Mouse (Mus musculus) left cerebral cortex, postnatal 36 days (tissue): ENCODE measurements around the gene Prr22. TPM values are rescaled to one million over a fixed set of nuclear protein-coding genes. Genes with fewer than 3 reads are reported as not detected.

Experiments
- DNase-seq, 2 experiments: peaks; one replicate each; pipeline ENCODE4 v3.0.0; 2021 to 2022; ENCODE audit warnings: low spot score in 2 of 2, mixed read lengths in 1 of 2
- intact Hi-C: fragments of 180-260 bp; cut with DNase I; formaldehyde crosslinking; loops from one replicate; pipeline ENCODE4 v1.15.1; 2025
- total RNA-seq, 2 experiments: library from RNA; stranded (reverse); gene quantifications; 2 replicates each; pipeline ENCODE4 v1.2.3; 2021

The Prr22 gene
- total RNA-seq, 2 experiments from 2014 or later: 1.2 to 1.3 TPM

DNA sequence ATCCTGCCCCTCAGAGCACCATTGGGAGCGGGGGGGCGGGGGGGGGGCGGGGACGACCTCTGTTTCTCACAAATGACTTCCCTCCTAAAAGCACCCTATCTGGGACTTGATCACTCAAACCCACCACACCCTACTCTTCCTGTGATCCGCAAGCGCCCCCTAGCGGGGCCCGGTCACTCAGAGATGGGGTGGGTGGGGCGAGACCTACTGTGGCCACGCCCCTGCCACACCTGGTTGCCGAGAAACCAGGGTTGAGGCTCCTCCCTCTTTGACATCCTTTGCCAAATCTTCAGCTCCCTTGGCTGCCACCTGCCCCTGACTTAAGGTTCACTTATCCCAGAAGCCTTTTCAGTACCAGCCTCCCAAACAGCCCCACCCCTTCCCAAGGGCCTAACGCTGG lies 11.9 kb upstream of the Prr22 start:
- peak; percentile 51 to 54 for DNase-seq
- intact Hi-C loops: loop anchor here (5.0 kb wide), 1 partner anchor 41 kb away; the partner anchor contains the start of genes Ndufa11 and Vmac

DNA sequence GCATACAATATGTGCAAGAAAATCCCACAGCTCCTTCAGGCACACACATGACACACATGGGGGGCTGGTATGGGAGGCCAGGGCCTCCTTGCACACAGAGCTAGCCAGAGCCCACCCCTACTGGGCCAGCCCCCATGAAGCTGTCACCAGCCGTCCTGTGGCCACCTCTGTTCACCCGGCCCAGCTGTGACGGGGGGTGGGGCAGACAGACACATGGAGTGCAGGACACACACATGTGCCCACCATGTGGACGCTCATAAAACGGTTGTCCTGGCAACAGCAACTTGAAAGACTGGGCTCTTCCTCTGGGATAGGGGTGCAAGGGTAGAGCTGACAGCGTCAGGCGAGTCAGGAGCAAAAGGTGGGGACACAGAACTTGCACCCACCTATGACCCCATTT lies 10.8 kb upstream of the Prr22 start:
- DNase-seq: no peak
- intact Hi-C loops: loop anchor here (5.0 kb wide), 1 partner anchor 42 kb away; the partner anchor contains the start of genes Ndufa11 and Vmac

DNA sequence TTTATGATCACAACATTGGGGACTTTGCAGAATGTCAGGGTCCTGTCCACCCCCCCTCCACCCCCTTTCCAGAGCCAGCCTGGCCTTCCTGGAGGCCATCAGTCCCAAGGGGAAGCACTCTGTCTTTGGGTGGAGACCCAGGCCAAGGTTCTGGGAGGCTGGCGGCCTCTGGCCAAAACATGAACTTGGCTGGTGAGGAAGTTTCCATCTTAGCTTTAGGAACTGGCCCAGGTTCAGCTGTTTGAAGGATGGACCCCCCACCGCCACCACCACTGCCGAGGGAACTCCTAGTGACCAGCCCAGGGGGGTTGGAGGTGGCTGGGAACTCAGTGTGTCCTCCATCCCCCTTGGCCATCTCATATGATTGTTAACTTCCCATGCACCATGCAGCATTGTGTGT lies 9.0 kb upstream of the Prr22 start:
- intact Hi-C loops: loop anchor here (5.0 kb wide), 2 partner anchors 89 to 149 kb away; partner anchors contain the start of genes Ranbp3 and Rpl36
- DNase-seq: no peak

DNA sequence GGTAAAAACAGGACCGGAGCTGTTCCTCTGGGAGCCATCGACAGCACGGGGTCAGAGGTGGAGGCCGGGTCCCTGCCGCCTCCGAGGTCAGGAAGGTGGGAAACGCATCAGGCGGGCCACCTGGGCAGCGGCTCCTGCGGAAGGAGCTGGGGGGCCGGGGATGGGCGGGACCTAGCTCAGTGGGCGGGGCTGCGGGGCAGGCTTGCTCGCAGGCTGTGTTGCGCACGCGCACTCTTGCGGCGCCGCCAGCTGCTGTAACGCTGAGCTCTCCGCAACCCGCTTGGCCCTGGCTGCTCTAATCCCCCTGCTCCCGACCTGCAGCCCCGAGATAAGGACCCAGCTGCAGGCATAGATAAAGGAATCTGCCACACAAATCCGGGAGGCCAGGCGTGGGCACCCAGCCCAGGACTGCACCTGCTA lies 8.0 kb upstream of the Prr22 start:
- intact Hi-C loops: loop anchor here (5.0 kb wide), 2 partner anchors 90 to 150 kb away; partner anchors contain the start of genes Ranbp3 and Rpl36
- peak; percentile 85 to 88 for DNase-seq

DNA sequence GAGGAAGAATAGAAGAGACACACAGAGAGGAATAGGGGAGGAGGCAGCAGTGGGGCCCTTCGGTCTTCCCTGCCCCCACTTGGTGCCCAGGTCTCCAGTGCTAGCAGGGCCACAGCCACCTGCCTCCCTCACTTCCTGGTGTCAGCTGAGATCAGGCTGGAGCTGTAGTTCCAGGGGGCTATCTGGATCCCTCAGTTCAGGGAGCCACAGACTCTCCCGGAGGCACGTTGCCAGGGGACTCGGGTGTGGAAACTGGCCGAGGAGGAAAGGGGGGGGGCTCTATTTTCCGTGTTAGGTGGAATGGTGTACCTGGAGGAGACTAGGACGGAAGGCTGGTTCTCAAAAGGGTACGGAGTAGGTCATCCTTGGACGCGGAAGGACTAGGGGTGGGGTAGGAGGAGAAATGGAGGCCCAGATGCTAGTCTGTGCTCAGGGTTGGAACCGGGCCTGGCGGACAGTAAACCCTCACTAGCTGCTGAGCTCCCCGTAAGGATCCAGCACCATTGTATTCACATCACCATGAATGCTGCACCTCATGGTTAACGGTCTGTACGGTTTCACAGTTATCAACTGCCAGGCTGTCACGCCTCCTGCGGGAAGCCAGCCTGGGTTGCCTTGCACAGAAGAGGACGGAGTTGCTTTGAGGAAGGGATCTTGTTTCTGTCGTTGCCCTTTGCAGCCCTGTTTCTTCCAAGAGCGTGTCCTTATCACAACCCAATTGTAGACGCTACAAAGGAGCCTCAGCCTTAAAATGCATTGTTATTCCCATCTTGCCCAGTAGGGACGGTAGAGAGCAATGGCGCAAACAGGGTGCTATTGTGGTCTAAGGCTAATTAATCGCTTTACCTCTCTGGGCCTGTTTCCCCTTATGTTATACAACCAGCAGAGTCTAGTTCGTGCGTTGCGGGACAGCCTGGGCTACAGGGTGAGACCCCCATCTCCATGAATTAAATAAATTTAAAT lies 7.0 kb upstream of the Prr22 start:
- intact Hi-C loops: loop anchor here (5.0 kb wide), 2 partner anchors 91 to 151 kb away; partner anchors contain the start of genes Ranbp3 and Rpl36
- DNase-seq: peak; percentile 40 to 56

DNA sequence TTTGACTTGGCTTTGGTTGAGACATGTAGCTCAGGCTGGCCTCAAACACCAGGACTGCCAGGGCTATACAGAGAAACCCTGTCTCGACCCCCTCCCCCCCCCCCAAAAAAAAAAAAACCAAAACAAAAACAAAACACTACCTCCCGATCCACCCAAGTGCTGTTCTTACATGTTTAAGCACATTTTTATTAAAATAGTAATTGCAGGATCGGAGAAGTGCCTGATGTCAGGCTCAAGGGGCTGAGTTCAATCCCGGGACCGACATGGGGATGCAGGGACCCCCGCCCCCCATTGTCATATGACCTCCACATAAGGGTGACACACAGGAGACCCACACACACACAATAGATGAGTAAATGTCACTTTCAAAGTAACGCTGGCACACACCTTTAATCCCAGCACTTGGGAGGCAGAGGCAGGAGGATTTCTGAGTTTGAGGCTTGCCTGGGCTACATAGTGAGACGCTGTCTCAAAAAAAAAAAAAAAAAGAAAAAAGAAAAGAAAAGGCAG lies 6.3 kb upstream of the Prr22 start:
- intact Hi-C loops: loop anchor here (5.0 kb wide), 2 partner anchors 91 to 151 kb away; partner anchors contain the start of genes Ranbp3 and Rpl36
- no peak for DNase-seq

DNA sequence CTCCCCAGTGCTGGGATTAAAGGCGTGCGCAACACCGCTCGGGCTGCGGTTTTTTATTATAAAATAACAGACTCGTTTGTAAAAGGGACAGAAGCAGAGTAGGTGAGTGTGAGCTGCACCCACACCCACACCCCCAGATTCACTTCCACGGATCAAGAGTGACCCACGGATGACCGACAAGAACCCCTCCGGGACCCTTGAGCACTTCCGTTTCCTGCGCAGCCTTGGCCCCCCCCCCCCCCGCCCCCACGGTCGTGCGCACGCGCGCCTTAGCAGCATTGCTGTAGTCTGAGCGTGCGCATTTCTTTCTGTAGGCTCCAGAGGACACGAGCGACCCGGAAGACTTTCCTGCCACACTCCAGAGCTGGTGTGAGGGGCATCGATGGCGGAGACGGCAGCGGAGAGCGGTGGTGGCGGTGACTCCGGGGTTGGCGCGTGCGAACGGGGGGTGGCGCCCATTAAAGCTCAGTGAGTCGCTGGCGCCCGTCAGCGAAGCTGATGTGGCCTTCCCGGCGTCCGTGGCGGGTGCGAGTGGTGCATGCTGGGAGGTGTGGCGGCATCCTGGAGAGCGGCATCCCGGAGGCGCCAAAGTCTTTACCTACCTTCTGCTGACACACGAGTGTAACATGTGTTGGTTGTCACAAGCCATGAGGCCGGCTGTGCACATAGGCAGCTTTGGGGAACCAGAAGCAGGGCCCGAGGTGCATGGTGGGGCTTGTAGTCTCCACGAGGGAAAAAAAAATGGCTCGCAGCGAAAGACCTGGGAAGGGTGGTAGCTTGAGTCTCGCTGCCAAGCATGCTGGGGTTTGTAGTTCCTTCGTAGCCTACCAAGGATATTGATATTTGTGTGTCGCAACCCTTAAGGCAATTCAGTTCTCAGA lies 5.3 kb upstream of the Prr22 start, which contains the start of gene Dus3l:
Gene Dus3l, plus strand, starts transcription at position 284 of the 881 bp plus-strand sequence.
- intact Hi-C loops: loop anchor here (5.0 kb wide), 2 partner anchors 92 to 152 kb away; partner anchors contain the start of genes Ranbp3 and Rpl36
- DNase-seq: peak; percentile 94 to 95

DNA sequence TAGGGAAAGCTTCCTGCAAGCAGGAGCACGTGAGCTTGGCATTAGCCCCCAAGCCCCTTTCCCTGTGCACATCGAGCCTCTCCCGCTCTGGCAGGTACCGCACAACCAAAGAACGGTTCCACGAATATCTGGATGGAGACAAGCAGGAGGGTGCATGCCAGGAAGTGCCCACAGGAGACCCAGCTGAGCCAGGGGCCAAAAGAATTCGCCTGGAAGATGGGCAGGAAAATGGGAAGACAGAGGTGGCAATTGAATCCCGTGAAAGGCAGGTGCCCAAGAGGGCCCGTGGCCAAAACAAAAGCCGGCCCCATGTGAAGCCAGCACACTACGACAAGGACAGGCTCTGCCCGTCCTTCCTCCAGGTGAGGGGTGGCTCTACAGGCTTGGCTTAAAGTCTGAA lies 4.6 kb upstream of the Prr22 start:
- no peak for DNase-seq
- intact Hi-C loops: no loop called here

DNA sequence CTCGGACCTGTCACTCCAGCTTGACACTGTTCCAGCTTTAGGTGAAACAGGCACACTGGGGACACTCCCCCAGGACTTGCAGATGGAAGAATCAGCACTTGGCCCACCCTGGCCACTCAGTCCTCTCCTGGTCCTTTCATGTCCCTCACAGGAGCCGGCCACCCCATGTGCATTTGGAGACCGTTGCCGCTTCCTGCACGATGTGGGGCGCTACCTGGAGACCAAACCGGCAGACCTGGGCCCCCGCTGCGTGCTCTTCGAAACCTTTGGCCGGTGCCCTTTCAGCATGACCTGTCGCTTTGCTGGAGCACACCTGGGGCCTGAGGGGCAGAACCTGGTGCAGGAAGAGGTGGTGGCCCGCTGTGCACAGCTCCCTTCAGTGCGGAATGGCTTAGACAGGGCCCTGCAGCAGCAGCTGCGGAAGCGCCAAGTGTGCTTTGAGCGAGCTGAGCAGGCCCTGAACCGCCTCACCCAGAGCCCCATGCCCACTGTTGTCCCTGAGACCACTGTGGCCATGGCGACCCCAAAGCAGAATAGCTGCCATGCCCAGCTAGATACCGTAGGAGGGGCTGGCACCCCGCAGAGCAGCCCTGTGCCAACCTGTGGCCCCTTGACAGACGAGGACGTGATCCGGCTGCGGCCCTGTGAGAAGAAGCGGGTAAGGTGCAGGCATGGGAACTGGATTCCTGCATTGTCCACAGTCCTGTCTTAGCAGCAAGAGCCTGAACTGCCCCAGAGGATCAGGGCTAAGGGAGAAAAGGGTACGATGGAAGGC lies 3.2 kb upstream of the Prr22 start:
- intact Hi-C loops: no loop called here
- DNase-seq: no peak

DNA sequence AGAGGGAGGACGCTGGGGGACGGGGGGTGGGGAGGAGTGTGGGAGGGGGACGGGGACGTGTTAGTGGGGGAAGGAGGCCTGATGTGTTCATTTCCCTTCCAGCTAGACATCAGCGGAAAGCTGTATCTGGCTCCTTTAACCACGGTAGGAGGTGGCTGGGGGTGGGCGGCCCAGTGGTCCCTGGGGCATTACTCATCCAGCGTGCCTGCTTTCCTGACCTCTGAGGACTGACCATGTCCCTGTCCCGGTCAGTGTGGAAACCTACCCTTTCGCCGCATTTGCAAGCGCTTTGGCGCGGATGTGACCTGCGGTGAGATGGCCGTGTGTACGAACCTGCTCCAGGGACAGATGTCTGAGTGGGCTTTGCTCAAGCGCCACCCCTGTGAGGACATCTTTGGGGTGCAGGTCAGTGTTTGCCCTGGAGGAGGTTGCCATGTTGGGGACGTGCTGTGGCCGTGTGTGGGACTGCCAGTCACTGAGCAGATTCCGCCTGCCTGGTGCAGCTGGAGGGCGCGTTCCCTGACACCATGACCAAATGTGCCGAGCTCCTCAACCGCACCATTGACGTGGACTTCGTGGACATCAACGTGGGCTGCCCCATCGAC lies 2.4 kb upstream of the Prr22 start:
- intact Hi-C loops: no loop called here
- DNase-seq: no peak

DNA sequence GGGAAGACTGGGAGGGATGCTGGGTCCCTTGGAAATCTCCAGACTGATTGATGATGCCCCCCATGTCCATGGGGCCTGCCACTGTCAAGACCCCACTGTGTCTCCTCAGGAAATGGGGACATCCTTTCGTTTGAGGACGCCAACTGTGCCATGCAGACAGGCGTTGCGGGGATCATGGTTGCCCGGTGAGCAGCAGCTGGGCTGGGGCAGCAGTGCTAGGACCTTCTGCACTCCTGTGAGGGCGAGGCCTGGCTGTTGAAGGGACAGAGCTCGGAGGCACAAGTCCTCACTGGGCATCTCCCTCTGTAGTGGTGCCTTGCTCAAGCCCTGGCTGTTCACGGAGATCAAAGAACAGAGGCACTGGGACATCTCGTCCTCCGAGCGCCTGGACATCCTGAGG lies 1.1 kb upstream of the Prr22 start:
- DNase-seq: no peak
- intact Hi-C loops: no loop called here

DNA sequence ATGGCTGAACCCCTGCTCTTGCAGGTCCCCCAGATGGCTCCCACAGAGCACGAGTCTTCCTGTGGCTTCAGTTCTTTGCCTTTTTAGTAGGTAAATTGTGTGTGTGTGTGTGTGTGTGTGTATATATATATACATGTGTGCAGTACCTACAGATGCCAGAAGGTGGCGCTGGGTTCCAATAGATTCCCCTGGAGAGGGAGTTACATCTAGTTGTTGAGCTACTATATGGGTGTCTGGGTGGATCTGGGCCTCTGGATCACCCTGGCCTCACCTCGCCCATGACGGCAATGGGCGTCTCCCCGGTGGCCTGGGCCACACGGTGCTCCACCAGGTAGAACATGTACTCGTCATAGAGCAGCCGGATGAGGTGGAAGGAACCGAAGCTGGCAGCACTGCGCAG lies 7.5 kb downstream of the Prr22 start:
- no peak for DNase-seq
- intact Hi-C loops: no loop called here

DNA sequence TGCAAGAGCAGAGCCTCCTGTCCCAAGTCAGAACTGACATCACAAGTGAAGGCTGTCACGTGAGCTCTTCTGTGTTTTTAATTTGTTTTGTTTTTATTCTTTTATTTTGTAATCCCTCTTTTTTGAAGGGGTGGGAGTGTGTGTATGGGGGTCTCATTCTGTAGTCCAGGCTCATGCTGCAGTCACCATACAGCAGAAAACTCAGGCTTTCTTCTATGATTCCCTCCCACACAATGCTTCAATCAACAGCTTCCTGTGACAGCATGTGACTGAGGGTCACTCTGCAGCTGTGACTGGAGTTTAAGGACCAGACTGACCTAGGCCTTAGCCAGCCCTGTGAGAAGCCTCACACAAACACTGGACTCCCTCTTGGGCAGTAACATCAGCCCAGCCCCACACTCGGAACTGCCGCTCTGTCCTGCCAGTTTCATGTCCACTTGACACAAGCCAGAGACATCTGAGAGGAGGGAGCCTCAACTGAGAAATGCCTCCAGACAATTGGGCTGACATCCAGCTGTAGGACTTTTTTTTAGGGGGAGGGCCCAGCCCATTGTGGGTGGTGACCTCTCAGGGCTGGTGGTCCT lies 8.8 kb downstream of the Prr22 start:
- intact Hi-C loops: no loop called here
- DNase-seq: no peak

DNA sequence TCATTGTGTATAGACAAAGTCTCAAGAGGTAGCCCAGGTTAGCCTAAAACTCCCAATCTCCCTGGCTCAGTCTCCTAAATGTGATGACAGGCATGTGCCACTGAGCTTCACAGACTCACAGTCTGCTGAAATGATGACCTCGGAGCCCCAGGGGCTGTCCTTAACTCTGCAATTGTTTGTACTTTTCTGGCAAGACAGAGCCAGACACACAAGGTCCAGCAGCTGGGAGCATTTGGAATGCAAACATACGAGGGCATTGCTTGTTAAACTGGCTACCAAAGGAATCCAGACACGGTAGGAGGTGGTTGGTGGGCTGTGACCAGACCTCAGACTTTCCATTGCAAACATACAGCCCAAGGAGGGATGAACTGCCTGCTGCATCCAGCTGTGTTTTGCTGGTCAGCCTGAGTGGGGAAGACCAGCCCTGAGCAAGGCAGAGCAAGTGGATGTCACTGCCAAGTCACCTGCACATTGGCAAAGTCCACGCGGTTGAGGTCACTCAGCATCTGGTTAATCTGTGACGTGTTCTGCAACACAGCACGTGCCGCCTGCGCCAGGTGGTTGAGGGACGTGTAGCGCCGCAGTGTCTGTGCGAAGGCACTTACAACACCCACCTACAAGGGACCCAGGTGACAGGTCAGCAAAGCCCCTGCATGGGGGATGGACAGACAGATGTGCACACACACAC lies 10.4 kb downstream of the Prr22 start:
- intact Hi-C loops: no loop called here
- no peak for DNase-seq

DNA sequence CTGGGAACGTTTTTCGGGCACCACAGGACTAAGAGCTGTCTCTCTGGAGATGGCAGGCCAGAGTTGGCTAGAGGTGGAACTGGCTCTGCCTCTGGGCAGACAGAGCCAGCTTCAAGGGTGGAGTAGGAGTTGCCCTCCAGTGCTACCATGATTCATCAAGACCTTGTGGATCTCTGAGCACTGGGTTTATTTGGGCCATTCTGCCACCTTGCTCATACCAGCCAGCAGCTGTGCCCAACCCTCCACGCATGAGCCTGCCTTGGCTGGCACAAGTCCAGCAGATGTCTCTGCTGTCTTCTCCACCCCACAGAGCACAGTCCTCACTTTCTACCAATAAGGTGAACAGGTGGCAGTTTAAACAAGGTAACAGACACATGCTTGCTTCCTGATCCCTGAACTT lies 18.8 kb downstream of the Prr22 start:
- no peak for DNase-seq
- intact Hi-C loops: no loop called here

DNA sequence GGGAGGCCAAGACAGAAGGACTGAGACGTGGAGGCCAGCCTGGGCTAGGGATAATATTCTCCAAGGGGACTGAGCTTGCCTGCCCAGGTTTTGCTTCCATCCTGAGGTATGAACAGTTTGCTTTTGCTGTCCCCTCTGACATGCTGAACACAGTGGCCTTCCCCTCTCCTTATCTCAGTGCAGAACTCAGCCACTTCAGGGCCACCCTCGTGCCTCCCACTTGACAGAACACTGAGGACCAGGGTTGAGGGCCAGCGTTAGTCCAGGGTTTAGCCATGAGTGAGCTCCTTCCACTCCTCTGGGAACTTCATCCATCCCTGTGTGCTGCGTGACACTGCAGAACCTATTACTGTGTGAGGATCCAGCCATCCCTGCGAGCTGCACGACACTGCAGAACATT lies 19.2 kb downstream of the Prr22 start:
- intact Hi-C loops: no loop called here
- DNase-seq: no peak

DNA sequence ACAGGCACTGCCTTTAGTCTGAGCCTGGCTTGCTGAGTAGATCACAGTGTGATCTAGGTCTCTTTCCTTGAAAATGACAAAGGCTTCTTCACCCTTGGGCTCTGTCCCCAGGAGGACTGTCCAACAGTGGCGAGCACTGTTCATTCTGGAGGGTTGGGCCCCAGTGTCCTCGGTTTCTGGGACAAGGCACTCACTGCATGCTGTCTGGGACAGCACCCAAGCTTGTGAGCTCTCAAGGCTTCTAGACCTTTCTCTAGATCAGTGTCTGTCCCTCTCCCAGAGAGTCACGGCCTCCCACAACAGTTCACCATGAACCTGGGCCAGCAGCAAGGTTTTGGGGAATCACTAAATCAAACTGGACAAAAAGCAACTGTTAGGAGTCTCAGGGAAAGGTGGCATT lies 22.5 kb downstream of the Prr22 start:
- no peak for DNase-seq
- intact Hi-C loops: no loop called here
